Mouse (Mus musculus) adrenal gland, adult (tissue): ENCODE measurements around the gene Gnb1l.

Source experiments
- DNase-seq, 2 experiments: peaks; one replicate each; pipeline ENCODE4 v3.0.0; 2022 to 2023; ENCODE audit warnings: low spot score in 1 of 2; ENCODE audit not compliant: inconsistent age in 2 of 2

Gnb1l gene

DNA sequence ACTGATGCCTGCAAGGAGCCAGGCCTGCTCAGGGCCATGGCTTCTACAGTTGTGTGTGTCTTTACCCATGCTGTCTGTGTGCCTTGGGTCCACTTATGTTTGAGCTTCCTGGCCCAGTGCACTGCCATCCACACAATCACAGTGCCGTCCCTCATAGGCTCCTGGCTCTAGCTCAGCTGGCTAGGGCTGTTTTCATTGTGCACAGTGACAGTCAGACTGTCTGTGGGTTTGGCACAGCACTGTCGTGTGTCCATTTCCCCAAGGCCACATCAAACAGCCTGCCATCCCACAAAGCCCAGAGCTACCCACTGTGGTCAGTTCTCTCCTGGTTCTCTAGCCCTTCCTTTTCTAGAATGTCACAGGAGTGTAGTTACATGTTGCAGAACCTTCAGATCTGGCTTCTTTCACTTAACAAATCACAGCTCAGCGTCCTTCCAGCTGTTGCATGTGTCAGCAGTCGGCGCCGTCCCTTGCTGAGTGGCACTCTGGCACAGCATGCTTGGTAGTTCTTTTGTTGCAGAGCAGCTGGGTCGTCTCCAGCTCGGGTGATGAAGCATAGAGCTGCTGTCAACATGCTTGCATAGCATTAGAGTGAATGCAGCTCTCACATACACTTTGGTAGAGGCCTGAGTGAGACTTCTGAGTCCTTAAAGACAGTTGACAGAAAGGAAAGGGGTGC is 44.8 kb downstream of the Gnb1l start:
- peak; percentile 16 to 60 for DNase-seq

DNA sequence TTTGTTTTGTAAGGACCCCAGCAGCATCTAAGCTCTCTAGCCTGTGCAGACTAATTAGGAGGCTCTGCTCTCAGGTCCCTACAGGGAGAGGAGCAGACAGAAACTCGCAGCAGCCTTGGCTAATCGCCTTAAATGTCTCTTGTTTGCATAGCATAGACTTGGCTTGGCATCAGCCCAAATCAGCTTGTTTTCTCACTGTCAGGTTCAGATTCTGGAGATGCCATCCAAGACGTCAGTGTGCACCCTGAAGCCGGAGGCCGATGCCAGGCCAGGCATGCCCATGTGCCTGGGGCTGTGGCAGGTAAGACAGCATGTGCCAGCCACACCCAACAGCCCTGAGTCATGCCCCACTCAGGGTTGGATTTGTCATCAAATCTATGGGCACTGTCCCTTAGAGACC is 49.4 kb downstream of the Gnb1l start:
- DNase-seq: no peak

DNA sequence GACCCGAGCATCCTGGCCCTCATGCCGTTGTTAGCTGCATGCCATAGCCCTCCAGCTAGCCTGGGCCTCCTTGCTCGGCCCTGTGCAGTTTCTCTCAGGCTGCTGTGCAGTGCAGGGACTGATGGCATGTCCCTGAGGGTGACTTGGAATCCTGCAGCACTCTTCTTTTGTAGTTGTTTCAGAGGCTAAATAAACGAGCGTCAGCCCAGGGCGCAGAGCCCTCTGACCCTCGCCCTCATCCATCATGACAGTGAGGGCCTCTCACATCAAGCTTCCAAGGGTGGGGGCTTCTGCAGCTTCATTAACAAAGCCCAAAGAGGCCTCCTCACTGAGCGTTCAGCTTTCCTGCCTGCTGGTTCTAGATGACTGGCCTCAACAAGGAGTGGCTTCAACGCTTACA is 53.1 kb downstream of the Gnb1l start:
- DNase-seq: no peak

DNA sequence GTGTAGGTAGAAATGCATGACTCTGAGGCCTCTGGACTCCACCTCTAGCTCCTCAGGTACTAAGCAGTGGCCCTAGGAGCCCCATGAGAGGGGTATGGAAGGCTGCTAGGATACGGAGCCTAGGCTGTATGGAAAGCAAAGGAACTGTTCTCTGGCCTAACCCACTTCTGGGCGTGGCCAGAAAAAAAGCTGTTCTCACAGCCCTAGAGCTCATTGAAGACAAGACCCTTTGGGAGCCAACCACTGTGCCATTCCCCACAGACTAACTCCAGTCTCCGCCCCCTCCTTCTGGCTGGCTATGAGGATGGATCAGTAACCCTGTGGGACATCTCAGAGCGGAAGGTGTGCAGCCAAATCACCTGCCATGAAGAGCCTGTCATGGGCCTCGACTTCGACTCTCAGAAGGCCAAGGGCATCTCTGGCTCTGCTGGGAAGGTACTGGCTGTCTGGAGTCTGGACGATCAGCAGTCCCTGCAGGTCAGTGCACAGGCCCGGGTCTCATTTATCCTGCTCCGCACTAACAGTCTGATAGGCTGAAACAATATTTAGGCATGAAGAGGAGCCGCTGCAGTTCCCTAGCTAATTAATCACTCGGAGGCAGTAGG is 53.7 kb downstream of the Gnb1l start:
- no peak for DNase-seq

DNA sequence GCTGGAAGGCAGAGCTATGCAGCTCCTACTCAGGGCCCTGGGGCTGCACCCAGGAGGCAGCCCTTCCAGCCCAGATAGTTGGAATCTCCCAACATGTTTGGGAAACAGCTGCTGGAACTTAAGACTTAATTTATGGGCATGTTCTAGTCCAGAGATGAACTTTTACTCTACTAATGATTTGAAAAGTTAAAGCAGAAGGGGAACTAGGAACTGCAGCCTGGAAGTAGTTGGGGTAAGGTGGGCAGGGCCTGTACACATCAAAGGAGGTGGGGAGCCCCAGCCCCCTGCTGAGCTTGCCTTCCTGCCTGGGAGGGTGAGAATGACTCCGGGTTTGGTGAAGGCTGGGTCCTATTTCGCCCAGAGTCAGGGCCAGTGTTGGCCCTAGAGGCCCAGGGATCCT is 56.2 kb downstream of the Gnb1l start:
- no peak for DNase-seq

DNA sequence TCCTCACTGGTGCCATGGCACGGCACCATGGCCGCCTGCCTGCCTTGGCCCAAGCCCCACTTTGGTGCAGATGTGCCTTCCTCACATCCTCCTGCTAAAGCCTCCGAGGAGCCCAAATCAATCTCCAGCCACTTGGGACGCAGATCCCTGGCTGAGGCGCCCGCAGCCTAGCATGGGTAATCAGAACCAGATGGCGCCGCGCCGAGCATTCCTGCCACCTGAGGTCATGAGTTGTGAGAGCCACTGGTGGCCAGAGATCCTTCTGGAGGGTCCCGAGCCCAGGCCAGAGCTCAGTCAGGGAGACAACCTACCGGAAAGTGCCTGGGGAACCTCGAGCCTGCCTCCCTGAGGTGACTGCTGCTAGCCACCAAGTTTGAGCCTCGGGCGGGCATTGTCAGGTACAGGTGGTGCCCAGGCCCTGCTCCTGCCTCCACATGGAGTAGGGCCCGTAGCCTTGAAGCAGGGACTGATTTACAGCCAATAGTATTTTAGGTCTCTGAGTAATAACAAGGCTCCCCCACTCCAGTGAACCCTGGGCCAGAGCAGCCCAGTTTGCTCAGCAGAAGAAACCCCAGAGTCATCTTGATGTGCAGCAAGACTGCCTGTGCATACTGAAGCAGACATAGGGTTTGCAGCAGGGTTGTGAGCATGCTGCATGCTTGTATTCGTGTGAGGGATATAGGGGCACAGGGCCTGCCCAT is 56.9 kb downstream of the Gnb1l start:
- no peak for DNase-seq

DNA sequence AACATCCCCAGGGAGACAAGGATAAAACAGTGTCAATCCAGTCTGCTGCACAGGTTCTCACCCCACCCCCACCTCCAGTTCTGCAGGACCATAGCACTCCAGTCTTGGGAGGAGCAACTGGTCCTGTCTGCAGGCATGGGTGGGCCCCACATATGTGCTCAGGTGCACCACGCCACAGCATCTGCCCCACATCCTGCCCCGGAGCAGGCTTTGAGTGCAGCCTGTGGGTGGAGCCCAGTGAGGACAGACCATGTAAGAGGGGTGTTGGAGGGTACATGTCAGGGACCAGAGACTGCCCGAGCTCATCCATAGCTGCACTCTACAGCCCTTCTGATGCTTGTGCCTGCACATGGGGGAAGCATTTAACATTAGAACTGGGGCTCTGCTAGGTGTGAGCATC is 57.9 kb downstream of the Gnb1l start:
- DNase-seq: no peak

DNA sequence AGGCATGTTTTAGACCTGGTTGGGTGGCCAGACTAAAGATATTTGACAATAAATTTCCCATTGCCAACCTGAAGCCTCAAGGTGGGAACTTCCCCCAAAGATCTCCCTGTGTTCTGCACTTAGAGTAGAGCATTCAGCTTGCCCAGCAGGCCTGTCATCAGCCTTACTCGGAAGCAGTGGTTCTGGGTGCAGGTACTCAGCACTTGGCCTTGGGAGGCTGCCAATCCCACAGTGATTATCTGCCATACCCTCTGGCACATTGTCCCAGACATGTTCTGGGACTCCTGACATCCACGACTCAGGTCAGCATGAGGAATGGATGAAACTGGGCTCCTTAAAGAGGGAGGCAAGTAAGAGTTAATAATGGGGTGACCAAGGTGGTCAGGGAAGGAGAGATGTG is 66.0 kb downstream of the Gnb1l start:
- no peak for DNase-seq

DNA sequence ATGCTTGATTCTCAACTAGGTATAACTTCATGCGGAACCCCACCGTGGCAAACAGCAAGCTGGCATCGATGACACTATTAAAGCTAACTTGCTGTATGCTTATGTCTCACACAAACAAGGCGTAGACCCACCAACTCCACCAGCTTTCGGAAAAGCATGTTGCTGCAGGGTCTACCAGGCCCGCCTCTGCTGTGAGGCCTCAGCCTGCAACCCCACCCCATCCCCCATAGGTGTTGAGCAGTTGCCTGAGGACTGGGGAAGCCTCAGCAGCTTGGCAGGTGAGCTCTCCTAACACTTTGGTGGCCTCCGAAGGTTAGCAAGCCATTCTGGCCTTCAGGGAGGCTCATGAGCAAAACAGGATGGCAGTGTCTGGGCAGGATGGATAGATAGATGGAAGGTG is 70.1 kb downstream of the Gnb1l start:
- no peak for DNase-seq

DNA sequence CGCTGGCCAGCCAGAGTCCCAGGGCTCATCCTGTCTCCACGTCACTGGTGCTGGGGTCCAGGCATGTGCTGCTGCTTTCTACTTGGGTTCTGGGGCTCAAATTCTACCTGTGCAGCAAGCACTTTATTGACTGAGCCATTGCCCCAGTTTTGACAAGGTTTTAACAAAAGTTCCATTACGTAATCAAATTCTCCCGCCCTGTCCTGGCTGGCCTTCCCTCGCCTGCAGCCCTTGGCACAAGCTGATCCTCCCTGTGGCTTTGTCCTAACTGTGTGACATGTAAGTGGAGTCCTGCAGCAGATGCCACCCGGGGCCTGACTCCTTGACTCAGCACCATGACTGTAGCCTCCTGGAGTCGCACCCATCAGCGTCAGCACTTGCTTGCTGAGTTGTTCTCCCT is 75.7 kb downstream of the Gnb1l start:
- peak; percentile 31 to 76 for DNase-seq

DNA sequence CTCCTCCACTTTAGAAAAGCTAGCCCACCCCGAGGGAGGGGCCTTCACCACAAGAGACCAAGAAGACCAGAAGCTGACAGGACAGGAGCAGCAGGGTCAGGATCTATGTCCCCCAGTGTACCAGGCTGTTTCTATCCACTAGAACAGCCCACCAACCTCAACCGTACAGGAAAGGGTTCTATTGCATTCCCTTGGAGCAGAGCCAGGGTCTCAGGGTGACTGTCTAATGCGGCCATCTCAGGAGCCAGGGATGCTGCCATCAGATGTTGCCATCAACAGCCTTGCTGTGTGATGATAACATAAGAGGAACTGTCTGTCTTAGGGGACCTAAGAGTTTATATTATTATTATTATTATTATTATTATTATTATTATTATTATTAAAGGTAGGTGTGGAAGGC is 78.6 kb downstream of the Gnb1l start:
- DNase-seq: no peak

DNA sequence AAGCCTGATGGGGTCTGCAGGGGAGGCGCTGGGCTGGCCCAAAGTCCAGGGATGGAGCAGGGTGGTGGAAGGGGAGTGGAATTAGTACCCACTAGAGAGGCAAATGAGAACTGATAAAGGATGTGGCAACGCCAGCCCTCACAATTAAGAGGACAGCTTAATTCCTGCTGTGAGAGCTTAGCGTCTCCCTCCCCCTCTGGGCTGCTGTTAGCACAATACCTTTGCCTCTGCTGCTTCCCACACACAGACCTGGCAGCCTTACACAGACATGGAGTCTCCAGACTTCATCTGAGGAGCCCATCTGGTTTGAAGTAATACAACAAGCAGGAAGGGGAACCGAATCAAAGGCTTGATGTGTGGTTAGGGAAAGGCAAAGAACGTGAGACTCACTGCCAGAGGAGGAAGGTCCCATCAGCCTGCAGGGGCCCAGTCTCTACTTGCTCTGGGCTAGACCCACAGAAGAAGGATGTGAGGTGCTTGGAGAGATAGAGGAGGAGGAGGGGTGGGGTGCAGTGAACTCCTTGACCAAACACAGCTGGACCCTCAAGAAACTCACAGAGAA is 79.2 kb downstream of the Gnb1l start:
- no peak for DNase-seq

DNA sequence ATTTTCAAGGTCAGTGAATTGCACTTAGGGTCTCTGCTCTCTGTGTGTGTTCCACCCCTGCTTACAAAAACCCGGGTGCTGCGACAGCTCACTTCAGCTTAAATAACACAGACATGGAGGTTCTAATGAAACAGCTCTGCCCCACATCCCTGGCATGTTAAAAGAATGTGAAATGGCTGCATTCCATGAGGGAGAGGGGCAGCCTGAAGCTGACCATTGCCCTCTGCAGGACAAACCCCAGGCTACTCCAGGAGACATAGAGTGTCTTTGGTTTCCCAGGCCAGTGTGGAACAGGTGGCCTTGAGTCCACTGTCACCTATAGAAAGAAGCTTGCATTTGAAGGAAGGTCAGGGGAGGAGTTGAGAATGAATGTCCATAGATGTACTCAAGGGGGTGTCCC is 81.9 kb downstream of the Gnb1l start:
- no peak for DNase-seq

DNA sequence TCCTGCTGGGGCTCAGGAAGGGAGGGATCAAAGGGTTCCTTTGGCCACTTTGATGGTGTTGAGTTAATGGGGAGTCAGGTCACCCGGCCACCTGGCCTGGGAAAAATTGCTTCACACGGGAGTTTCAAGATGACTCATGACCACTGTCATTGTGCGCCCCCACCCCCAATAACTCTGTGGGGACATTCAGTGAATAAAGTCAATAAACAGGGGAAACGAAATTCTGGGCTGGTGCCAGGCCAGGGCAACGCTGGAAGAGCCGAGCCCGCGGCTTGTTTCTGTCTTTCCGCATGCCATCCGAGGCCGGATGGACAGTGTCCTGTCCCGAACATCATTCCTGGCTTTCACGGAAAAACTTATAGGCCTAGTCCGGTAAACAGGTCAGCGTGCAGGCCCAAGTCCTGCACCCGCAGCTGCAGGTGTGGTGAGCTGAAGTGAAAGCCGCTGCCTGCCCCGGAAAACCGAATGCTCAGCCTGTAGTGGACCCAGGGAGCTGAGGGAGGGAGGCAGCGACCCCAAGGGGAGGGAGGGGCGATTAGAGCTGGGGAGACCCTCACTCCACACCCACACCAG is 82.6 kb downstream of the Gnb1l start:
- DNase-seq: no peak

DNA sequence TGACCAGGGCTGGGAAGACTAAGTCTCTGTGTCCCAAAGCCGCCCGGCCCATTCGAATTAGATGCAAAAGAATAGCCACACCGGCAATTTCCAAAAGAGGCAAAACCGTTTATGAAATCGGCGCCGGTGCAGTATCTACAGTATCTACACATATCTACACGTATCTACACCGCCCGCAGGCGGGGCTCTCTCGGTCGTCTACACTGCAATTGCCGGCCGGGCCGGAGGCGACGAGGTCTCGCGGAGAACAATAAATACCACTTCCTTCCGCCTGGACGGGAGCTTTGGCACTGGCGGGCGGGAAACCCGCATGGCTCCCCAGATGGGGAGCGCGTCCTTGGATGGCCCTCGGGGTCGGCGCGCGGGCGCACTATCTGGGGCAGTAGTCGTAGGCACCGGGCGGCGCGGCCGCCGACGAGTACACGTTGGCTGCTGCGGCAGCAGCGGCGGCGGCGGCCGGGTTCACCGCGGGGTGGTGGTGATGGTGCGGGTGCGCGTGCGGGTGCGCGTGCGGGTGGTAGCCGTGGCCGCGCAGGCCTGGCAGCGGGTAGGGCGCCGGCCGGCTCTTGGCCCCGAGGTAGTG is 83.2 kb downstream of the Gnb1l start:
- DNase-seq: peak in 1 of 2 experiments; percentile 61

DNA sequence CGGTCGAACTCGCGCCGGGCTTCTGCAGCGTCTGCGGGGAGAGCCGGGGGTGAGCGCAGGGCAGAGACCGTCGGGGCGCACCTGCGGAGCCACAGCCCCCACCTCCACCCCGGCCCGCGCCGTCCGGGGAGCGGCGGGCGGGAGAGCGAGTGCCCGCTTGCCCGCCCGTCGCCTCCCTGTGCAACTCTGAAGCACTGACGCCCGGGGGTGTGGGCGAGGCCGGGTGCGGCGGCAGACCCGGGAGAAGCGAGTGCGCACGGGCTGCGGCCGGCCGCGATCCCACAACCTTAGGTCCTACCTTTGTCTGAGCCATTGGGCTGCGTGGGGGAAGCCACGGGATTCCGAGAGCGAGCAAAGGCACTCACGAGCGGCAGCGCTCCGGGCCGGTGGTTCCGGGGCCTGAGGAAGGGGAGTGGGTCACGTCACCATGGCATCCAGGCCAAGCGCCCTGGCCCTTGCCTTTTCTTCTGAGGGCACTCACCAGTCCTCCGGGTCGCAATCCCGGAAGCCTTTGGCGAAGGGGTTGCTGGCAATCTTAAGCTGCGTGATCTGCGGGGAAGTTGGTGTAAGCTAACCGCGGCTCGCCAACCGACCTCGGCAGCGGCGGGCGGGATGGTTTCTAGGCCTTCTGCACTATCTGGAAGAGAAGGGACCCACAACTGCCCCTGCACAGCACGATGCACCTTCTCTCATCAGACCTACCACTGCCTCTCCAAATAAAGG is 84.1 kb downstream of the Gnb1l start:
- no peak for DNase-seq

DNA sequence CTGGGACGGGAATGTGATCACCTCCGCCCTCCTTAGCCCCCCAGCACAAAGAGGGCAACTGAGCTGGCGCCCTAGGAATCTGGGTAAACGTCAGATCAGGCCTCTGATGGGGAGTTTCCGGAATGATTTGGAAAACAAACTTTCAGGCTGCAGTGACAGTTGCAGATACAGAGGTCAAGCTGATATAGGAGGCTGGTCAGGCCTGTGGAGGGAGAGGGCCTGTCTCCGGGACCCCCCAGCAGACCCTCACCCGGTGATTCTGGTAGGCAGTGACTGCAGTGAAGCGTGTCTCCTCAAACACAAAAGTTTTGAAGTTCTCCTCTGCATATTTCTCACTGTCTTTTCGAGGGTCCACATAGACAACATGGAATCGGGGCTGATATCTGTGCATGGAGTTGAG is 84.7 kb downstream of the Gnb1l start:
- no peak for DNase-seq

DNA sequence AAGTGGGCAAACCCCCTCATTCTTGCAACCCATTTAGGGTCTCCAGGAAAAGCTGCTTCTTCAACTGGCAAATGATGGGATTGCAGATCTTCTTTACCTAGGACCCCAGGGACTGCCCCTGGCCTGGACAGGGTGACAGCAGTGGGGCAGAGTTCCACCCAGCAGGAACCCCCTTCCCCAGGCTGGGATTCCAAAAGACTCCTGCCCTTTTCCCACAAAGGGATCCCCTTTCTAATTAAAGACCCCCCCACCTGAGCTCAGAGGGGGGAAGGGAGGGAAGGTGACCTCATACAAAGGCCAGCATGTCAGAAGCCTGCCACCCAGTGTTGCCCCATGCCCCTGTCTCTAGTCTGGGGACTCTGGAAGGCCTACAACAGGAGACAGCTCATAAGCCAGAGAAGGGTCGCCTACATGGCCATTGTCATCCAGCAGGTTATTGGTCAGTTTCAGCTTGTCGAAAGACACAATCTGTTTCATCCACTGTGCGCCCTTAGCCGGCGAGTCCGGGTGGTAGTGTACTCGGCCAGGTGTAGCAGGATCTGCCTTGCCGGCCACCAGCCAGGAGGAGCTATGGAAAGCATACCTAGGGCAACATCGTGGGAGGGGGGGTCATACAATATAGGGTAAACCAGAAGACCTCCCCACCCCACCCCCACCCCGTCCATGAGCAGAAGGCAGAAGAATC is 85.3 kb downstream of the Gnb1l start:
- DNase-seq: no peak

DNA sequence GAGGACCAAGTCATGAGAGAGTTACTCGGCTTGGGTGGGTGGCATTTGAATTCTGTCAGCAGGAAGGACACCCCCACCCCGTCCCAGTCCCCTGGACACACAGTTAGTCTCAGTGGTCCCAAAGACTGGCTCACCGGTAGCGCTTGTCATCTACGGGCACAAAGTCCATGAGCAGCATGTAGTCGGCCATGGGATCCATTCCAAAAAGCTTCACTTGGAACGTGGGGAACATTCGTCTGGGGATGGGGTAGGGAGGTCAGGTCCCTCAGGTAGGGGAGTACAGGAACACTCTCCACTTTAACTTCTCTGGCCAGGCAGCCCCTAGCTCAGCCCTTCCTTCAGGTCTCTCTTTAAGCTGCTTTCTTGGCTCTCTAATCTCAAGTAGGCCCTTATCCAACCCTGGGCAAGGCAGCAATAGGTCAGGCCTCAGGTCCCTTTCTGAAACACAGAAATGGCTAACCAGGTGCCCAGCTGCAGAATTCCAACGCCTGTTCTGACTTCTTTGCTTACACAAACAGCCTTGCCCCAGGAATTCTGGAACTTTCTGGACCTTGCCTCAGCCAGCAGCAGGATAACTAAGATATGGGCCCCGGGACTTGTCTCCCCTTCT is 86.5 kb downstream of the Gnb1l start:
- DNase-seq: no peak

DNA sequence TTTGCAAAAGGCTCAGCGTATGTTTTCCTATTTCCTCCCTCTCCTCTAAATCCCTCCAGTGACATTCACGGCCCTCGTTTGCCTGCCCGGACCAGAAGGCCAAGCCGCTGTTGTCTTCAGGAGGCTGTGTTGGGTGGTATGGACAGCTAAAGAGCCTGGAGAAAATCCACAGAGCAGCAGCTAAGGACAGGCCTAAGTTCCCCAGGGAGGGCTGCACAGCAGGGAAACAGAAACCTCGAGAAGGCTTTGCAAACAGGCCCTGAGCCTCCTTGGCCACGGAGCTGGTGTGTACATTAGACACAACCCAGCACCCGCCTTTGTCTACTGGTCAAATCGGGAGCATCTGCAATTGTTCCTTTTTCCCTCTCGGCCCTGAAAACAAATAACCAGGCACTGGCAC is 87.2 kb downstream of the Gnb1l start:
- no peak for DNase-seq
